Mouse (Mus musculus) brain, adult 2 months (tissue): ENCODE results near the gene Gjb5.
A peak's percentile ranks its signal among the peaks of the same experiment; 100 is the strongest.

Experiments
- DNase-seq: peaks from one replicate; pipeline ENCODE4 v3.0.0; 2011; ENCODE audit warnings: low read depth, low spot score

Gene Gjb5

GRCm38 (mm10) chr4:127349560-127350300 lies 8.3 kb downstream of the Gjb5 start:
- DNase-seq, result no peak

- DNase-seq, result no peak
Observed at GRCm38 (mm10) chr4:127345000-127345399, 13.0 kb downstream of the Gjb5 start.

GRCm38 (mm10) chr4:127341372-127341771 lies 16.6 kb downstream of the Gjb5 start:
- no peak for DNase-seq

GRCm38 (mm10) chr4:127337668-127338067 lies 20.3 kb downstream of the Gjb5 start:
- DNase-seq, result no peak

- no peak for DNase-seq
Observed at GRCm38 (mm10) chr4:127334870-127335504, 23.0 kb downstream of the Gjb5 start.

GRCm38 (mm10) chr4:127331171-127331570 lies 26.8 kb downstream of the Gjb5 start:
- DNase-seq, result no peak

DNA sequence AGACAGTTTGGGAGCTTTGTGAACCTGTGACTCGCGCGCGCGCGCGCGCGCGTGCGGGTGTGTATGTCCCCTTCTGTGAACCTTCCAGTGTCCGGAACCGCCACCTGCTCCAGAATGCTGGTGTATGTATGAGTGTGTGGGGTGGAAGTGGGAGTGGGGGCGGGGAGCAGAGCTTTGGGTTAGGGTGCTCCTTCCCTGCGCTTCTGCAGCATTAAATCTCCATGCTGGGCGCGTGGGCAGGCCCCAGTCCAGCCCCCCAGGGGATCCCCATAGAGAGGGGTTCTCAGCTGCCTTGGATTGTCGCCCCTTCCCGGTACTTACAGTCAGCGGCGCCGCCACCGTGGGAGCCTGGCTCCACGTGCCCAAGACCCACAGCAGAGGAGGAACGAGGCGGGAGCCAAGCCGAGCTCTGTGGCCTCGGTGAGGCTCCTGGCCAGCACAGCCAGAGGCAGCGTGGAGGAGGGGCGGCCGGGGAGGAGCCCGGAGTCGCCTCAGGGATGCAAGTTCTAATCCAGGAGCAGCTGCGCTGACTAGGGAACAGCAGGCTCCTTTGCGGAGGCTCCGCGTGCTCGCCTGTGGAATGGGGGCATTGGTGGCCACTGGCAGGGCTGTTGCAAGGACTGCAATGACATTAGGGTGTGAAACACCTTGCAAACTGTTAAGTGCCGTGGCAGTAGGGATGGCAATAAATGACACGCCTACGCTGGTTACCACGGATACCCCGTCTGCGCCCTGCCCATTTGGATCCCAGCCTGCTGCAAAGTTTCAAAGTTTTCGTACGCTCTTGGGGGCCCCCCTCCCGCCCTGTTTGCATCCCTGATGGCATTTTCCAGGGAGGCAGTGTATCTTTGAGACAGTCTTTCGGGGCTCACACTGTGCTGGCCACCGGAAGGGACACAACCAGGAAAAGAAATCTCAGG lies 27.5 kb downstream of the Gjb5 start, which contains the start of gene Gjb3:
TSS of gene Gjb3 (minus strand) at position 664 of the 920 bp plus-strand sequence.
- DNase-seq, result peak; percentile 23

GRCm38 (mm10) chr4:127329751-127330150 lies 28.2 kb downstream of the Gjb5 start:
- no peak for DNase-seq

- DNase-seq, result no peak
Observed at GRCm38 (mm10) chr4:127329046-127329445, 28.9 kb downstream of the Gjb5 start.

- no peak for DNase-seq
Observed at GRCm38 (mm10) chr4:127328378-127328777, 29.6 kb downstream of the Gjb5 start.

DNA sequence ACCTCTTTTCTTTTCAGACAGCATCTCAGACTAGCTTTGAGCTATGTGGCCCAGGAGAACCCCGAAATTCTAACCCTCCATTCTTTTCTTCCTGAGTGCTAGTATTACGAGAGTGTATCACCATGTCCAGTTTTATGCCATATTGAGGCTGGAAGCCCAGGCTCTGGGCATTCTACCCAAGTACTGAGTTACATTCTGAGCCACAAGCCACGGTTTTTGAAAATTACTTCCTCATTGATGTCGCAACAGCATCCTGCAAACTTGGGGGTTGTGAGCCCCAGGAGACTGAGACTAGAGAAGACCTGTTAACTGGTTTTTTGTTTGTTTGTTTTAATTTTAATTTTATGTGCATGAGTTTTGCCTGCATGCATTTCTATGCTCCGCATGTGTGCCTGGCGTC lies 30.2 kb downstream of the Gjb5 start:
- no peak for DNase-seq

DNA sequence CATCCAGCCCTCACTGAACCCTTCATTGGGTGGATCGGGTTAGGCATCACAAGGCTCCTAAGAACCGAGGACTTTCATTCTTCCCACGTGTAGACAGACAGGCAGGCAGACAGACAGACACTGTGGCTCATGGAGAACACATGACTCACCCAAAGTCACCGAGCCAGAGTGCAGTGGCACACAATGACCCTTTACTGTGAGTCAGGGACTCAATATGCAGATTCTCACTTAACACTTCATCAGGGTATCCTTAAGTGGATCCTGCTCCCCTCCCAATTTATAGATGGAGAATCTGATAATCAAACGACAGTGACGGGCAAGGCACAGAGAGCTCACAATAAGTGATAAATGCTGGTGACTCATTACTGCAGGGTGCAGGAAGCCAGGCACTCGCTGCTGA lies 30.7 kb downstream of the Gjb5 start:
- DNase-seq, result no peak

- no peak for DNase-seq
Observed at GRCm38 (mm10) chr4:127325276-127325675, 32.7 kb downstream of the Gjb5 start.

DNA sequence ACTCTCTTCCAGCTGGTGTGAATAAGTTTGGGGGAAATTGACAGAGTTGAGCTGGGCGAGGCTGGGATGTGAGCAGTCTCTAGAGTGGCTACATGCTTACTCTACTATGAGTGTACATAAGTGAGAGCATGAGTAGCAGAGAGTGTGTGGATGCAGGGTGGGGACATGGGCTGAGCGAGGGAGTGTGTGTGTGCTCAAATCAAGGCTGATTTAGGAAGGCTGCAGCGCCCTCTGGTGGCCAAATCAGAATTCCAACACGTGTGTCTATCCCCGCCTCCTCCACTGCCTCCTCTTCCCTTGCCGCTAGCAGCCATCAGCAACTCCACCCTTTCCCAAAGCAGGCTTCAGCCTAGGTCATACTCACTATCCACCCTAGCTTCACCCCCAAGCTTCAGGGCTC lies 33.2 kb downstream of the Gjb5 start:
- DNase-seq, result peak; percentile 93

DNA sequence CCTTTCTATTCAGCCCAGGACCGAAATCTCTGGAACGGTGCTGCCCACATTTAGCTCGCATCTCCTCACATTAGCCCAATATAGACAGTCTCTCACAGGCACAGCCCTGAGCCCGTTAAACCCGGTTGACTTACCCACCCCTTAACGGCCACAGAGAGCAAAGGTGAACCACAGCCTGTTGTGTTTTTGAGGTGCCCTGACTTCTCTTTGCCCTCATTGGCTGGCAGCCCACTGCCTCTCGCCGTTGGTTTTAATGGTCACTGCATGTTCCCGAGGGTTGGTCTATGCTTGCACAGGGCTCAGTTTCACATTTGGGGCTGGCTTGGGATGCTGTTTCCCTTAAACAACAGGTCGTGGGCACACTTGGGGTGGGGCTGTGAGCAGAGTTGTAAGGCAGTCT lies 33.7 kb downstream of the Gjb5 start:
- DNase-seq, result no peak

GRCm38 (mm10) chr4:127323651-127324050 lies 34.3 kb downstream of the Gjb5 start:
- no peak for DNase-seq

DNA sequence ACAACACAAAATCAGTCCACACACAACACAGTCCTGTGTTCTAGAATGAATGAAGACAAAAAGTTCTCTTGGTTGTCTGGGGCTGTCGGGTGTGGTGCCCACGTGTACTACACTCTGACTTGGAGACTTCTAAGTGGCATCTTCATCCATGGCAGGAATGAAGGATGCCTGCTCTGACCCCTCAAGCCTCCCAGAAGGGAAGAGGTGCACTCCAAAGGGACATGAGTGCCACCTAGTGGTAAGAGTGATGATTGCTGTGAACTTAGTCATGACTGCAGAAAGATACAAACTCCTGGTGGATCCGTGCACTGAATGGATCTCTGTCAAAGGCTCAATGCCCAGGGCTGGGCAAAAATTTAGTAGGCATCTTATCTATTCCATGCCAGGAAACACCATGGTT lies 38.4 kb downstream of the Gjb5 start:
- DNase-seq, result peak; percentile 80

DNA sequence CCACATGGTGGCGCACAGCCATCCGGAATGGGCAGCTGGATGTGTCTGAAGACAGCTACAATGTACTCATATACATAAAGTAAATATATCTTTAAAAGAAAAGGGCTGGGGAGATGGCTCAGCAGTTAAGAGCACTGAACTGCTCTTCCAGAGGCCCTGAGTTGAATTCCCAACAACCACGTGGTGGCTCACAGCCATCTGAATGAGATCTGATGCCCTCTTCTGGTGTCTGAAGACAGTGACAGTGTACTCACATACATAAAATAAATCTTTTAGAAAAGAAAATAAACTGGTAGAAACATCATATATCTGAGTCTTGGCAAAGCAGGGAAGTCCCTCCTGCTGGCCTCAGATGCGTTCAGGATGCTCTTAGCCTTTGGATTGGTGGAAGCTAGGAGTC lies 40.8 kb downstream of the Gjb5 start:
- peak; percentile 63 for DNase-seq

DNA sequence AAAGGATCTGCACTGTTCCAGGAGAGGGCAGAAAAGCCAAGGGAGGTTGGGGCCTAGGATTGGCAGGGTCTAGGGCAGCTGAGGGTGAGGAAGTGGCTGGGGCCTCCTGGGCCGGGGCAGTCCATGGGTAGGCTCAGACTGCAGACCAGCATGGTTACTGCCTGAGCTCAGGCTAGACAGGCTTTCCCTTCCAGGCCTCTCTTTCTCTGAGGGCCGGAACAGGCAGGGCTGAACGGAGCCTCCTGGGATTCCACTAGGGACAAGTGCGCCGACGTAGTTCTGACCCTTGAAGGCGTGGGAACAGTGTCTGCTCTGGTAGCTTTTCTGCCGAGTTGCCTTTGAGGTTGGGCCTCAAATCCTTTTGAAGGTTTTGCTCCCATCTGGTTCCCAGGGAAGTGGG lies 42.2 kb downstream of the Gjb5 start:
- DNase-seq, result no peak

DNA sequence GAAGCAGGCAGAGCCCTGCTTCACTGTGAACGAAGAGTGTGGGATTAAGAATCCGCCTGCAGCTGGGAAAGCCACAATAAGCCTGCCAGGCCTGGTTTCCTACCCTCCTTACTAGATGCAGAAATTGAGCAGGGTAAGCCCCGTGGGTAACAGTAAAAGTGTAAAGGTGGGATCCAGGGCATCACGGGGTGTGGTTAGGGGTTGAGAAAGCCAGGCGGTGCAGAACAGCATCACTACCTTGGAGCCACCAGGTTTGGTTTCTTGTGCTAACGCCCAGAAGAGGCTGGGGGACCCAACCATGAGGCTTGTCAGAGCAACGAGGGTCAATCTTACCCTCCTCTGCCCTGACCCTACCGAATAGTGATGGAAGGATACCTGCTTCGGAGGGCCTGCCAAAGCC lies 43.4 kb downstream of the Gjb5 start:
- DNase-seq, result peak; percentile 21

DNA sequence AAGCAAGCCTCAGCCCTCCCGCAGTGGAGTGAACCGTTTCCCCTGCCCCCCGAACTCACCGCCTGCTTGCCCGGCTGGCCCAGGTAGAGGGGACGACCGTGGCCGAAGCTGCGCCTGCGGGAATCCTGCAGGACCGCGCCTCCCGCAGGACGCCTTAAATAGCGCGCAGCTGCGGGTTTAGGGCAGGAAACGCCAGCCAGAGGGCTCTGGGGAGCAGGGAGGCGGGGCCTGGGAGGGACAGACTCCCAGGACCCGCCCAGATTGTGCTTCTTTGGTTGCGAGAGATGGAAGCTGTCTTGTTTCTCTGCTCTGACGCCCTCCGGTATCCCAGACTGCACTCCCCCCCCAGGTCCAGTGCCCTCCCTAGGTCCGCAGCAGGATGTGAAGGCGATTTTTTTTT lies 44.1 kb downstream of the Gjb5 start, which contains the start of gene Gja4:
TSS of gene Gja4 (minus strand) at position 179 of the 400 bp plus-strand sequence.
- DNase-seq, result peak; percentile 85

DNA sequence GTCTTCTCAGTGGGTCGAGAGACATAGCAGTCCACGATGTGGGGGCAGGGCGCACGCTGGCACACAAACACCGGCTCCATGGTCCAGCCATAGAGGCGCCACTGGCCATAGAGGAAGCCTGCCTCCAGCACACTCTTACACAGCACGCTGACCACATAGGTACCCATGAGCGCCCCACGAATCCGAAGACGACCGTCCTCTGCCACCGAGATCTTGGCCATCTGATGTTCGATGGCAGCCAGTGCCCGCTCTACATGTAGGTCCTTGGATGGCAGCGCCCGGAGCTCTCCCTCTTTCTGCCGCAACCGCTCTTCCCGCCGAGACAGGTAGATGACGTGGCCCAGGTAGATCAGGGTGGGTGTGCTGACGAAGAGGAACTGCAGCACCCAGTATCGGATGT lies 45.6 kb downstream of the Gjb5 start:
- DNase-seq, result no peak
